Mouse (Mus musculus): ENCODE results near the gene Tia1.

DNA sequence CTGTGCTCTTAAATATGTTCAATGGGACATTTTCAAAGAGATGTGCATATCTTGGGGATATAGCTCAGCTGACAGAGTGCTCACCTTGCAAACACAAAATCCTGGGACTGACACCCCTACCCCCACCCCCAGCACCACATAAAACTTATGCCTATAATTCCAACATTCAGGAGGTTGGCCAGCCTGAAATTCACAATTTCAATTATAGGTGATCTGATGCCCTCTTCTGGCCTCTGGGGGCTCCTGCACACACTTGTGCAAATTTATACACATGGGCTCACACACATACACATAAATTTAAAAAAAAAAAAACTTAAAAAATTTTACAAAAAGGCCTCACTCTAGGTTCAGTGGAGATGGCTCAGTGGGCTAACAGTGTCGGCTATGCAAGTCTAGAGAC is 10.8 kb upstream of the Tia1 start:
- TF ChIP-seq CTCF (IDR thresholded peaks at IDR 0.05; ENCODE audit: control insufficient read depth, insufficient read depth, insufficient read length) (no peak), USF1 (IDR thresholded peaks at IDR 0.05; ENCODE audit: low read depth) (no peak), CEBPB (IDR thresholded peaks at IDR 0.05; ENCODE audit: low read depth) (no peak)

Measured in C2C12 (cell line).